Mouse (Mus musculus) MEL (cell line): Measurements from ENCODE around the gene Dennd2c. TPM values are rescaled to one million over a fixed set of nuclear protein-coding genes. Genes with fewer than 3 reads are reported as not detected.
A peak's percentile ranks its signal among the peaks of the same experiment; 100 is the strongest.

Experiments used
- DNase-seq: peaks from one replicate; pipeline ENCODE4 v3.0.0; 2011; ENCODE audit warnings: low read depth, low spot score
- H3K27ac ChIP-seq: 2 replicates; pipeline ENCODE4 v1.5.1; 2012; ENCODE audit warnings: low read depth, mild to moderate bottlenecking, control low read depth, low read length, moderate library complexity; ENCODE audit not compliant: control insufficient read depth
- H3K27me3 ChIP-seq, 2 experiments: fragments of 150-350 bp in 1 of 2; sonication (generic) in 1 of 2; 2 replicates each; pipeline ENCODE4 v1.6.1; 2012; ENCODE audit warnings: low read length in 2 of 2, mild to moderate bottlenecking in 2 of 2, improper control_type of control experiment in 1 of 2, moderate library complexity in 1 of 2; ENCODE audit not compliant: insufficient read depth in 2 of 2, control insufficient read depth in 1 of 2
- H3K36me3 ChIP-seq, 2 experiments: 2 replicates each; pipeline ENCODE4 v1.6.1; 2012 to 2014; ENCODE audit warnings: low read length in 2 of 2, improper control_type of control experiment in 1 of 2, inconsistent platforms in 1 of 2, mild to moderate bottlenecking in 1 of 2; ENCODE audit not compliant: insufficient read depth in 2 of 2, control insufficient read depth in 1 of 2
- H3K4me1 ChIP-seq, 2 experiments: fragments of 150-350 bp in 1 of 2; sonication (generic) in 1 of 2; 2 replicates each; pipeline ENCODE4 v1.6.1; 2012; ENCODE audit warnings: low read length in 2 of 2, improper control_type of control experiment in 1 of 2, mild to moderate bottlenecking in 1 of 2; ENCODE audit not compliant: insufficient read depth in 2 of 2, control insufficient read depth in 1 of 2
- H3K4me3 ChIP-seq, 2 experiments: fragments of 150-350 bp in 1 of 2; sonication (generic) in 1 of 2; 2 replicates each; pipeline ENCODE4 v1.5.1; 2012; ENCODE audit warnings: low read depth in 2 of 2, low read length in 2 of 2, mild to moderate bottlenecking in 2 of 2, moderate library complexity in 2 of 2, control low read depth in 1 of 2, improper control_type of control experiment in 1 of 2; ENCODE audit not compliant: control insufficient read depth in 1 of 2, insufficient read depth in 1 of 2
- H3K79me2 ChIP-seq: 2 replicates; pipeline ENCODE4 v1.6.1; 2012; ENCODE audit warnings: mild to moderate bottlenecking, low read length, moderate library complexity; ENCODE audit not compliant: control insufficient read depth, poor library complexity, insufficient read depth
- H3K9ac ChIP-seq: 2 replicates; pipeline ENCODE4 v1.6.1; 2012; ENCODE audit warnings: low read depth, mild to moderate bottlenecking, control low read depth, low read length, moderate library complexity; ENCODE audit not compliant: control insufficient read depth, poor library complexity, severe bottlenecking
- H3K9me3 ChIP-seq: fragments of 150-350 bp; sonication (generic); replicated peaks from 2 replicates; pipeline ENCODE4 v1.6.1; 2012; ENCODE audit warnings: mild to moderate bottlenecking, low read length, improper control_type of control experiment, moderate library complexity; ENCODE audit not compliant: insufficient read depth
- BHLHE40 ChIP-seq: IDR thresholded peaks from 2 replicates; pipeline ENCODE4 v1.6.1; 2012; ENCODE audit warnings: low read depth, mild to moderate bottlenecking, inconsistent platforms, low read length, improper control_type of control experiment, borderline replicate concordance
- CHD1 ChIP-seq: IDR thresholded peaks from 2 replicates; pipeline ENCODE4 v1.6.1; 2012; ENCODE audit warnings: low read depth, mild to moderate bottlenecking, inconsistent platforms, low read length, improper control_type of control experiment
- CHD2 ChIP-seq: IDR thresholded peaks from 2 replicates; pipeline ENCODE4 v1.6.1; 2011; ENCODE audit warnings: low read length, improper control_type of control experiment
- CTCF ChIP-seq, 3 experiments: IDR thresholded peaks in 2 of 3; conservative IDR thresholded peaks in 1 of 3; 2 replicates each; pipeline ENCODE4 v1.5.1; 2011 to 2012; ENCODE audit warnings: low read length in 3 of 3, low read depth in 2 of 3, mild to moderate bottlenecking in 2 of 3, improper control_type of control experiment in 1 of 3, inconsistent platforms in 1 of 3, mixed read lengths in 1 of 3, moderate library complexity in 1 of 3; ENCODE audit not compliant: control insufficient read depth in 1 of 3, insufficient read depth in 1 of 3, poor library complexity in 1 of 3, severe bottlenecking in 1 of 3
- E2F4 ChIP-seq: IDR thresholded peaks from 2 replicates; pipeline ENCODE4 v1.6.1; 2011; ENCODE audit warnings: low read depth, low read length, improper control_type of control experiment, borderline replicate concordance
- ELF1 ChIP-seq: IDR thresholded peaks from 2 replicates; pipeline ENCODE4 v1.6.1; 2014; ENCODE audit warnings: low read depth, mild to moderate bottlenecking, inconsistent platforms, low read length, improper control_type of control experiment, moderate library complexity
- GABPA ChIP-seq: IDR thresholded peaks from 2 replicates; pipeline ENCODE4 v1.6.1; 2012; ENCODE audit warnings: low read depth, mild to moderate bottlenecking, inconsistent platforms, low read length, improper control_type of control experiment, moderate library complexity
- GATA1 ChIP-seq: IDR thresholded peaks from 2 replicates; pipeline ENCODE4 v1.6.1; 2011; ENCODE audit warnings: low read depth, low read length, improper control_type of control experiment
- MAFK ChIP-seq: IDR thresholded peaks from 2 replicates; pipeline ENCODE4 v1.6.1; 2011; ENCODE audit warnings: low read depth, mild to moderate bottlenecking, low read length, improper control_type of control experiment, borderline replicate concordance
- MXI1 ChIP-seq: IDR thresholded peaks from 2 replicates; pipeline ENCODE4 v1.6.1; 2011; ENCODE audit warnings: mild to moderate bottlenecking, low read depth, low read length, improper control_type of control experiment
- MYB ChIP-seq: IDR thresholded peaks from 2 replicates; pipeline ENCODE4 v1.6.1; 2011; ENCODE audit warnings: mild to moderate bottlenecking, low read depth, low read length, improper control_type of control experiment
- MYC ChIP-seq: IDR thresholded peaks from 2 replicates; pipeline ENCODE4 v1.6.1; 2011; ENCODE audit warnings: low read depth, mild to moderate bottlenecking, low read length, improper control_type of control experiment, moderate library complexity
- NRF1 ChIP-seq: IDR thresholded peaks from 2 replicates; pipeline ENCODE4 v1.6.1; 2014; ENCODE audit warnings: low read depth, mild to moderate bottlenecking, inconsistent platforms, low read length, improper control_type of control experiment, moderate library complexity; ENCODE audit not compliant: poor library complexity, insufficient read depth, severe bottlenecking
- POLR2AphosphoS2 ChIP-seq: IDR thresholded peaks from 2 replicates; pipeline ENCODE4 v1.6.1; 2011; ENCODE audit warnings: low read length, improper control_type of control experiment
- POLR2AphosphoS5 ChIP-seq: IDR thresholded peaks from 2 replicates; pipeline ENCODE4 v1.6.1; 2012; ENCODE audit warnings: low read depth, borderline replicate concordance, mild to moderate bottlenecking, inconsistent platforms, low read length, moderate library complexity, mixed read lengths
- RAD21 ChIP-seq: IDR thresholded peaks from 2 replicates; pipeline ENCODE4 v1.6.1; 2011; ENCODE audit warnings: mild to moderate bottlenecking, low read depth, low read length, improper control_type of control experiment
- RCOR1 ChIP-seq: IDR thresholded peaks from 2 replicates; pipeline ENCODE4 v1.6.1; 2012; ENCODE audit warnings: low read depth, mild to moderate bottlenecking, inconsistent platforms, low read length, improper control_type of control experiment
- SIN3A ChIP-seq: IDR thresholded peaks from 2 replicates; pipeline ENCODE4 v1.6.1; 2012; ENCODE audit warnings: low read length, improper control_type of control experiment, inconsistent platforms
- SMC3 ChIP-seq: IDR thresholded peaks from 2 replicates; pipeline ENCODE4 v1.6.1; 2011; ENCODE audit warnings: low read depth, low read length, improper control_type of control experiment
- UBTF ChIP-seq: IDR thresholded peaks from 2 replicates; pipeline ENCODE4 v1.6.1; 2012; ENCODE audit warnings: low read depth, mild to moderate bottlenecking, inconsistent platforms, low read length, improper control_type of control experiment, moderate library complexity, borderline replicate concordance; ENCODE audit not compliant: insufficient read depth
- polyA plus RNA-seq, 2 experiments: library from polyadenylated mRNA; stranded (reverse) in 1 of 2; unstranded in 1 of 2; fragments of >175 nt in 1 of 2; fragments of >200 nt in 1 of 2; gene quantifications; 2 replicates each; pipeline versions ENCODE4 v1.2.1 to v1.2.4; 2012; ENCODE audit warnings: low replicate concordance in 2 of 2, low read depth in 1 of 2; ENCODE audit not compliant: insufficient read length in 2 of 2, insufficient read depth in 1 of 2, missing spikeins in 1 of 2
- total RNA-seq: library from RNA; depleted of rRNA; stranded (reverse); fragments of 300-350 nt; gene quantifications from 2 replicates; pipeline ENCODE4 v1.2.3, GENCODE M21; 2012

Dennd2c gene
- total and polyA plus RNA-seq, 3 experiments = 5.0 to 8.0 TPM; not detected in 1

DNA sequence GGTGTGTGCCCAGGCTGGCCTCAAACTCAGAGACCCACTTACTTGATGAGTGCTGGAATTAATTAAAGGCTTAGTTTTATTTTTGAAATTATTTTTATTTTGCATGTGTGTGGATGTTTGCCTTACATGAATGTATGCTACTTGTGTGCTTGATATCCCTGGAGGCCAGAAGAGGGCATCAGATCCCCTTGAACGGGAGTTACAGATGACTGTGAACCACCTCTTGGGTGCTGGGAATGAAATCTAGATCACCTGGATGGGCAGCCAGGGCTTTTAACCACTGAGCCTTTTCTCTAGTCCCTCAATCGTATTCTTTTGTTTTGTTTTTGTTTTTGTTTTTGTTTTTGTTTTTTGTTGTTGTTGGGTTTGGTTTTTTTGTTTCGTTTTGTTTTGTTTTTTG lies 23.7 kb downstream of the Dennd2c start:
- no peaks in the 10 kb centered on the region for H3K9me3 ChIP-seq
- peaks cover 9 to 19% of the 10 kb centered on the region in 2 experiments for H3K4me1 ChIP-seq
- no peaks in the 10 kb centered on the region for H3K79me2 ChIP-seq
- H3K27ac ChIP-seq = no peak overlapping the region
- H3K36me3 ChIP-seq = peaks cover 0 to 17% of the 10 kb centered on the region in 2 experiments; a peak in 2 of 4 replicates
- H3K9ac ChIP-seq = no peak overlapping the region
- no peaks in the 10 kb centered on the region for H3K27me3 ChIP-seq
- DNase-seq = peak; percentile 21
- H3K4me3 ChIP-seq = no peak overlapping the region
- TF ChIP-seq POLR2AphosphoS2 = no peak
- no peak for TF ChIP-seq E2F4
- peak in 2 of 3 experiments; percentile 17 to 33; a peak in 2 of 6 replicates for TF ChIP-seq CTCF (IDR thresholded peaks at IDR 0.05 in 2 of 3, conservative IDR thresholded peaks at IDR 0.05 in 1 of 3; ENCODE audit: control insufficient read depth in 1 of 3, insufficient read depth in 1 of 3, low read depth in 2 of 3, low read length in 3 of 3, poor library complexity in 1 of 3, severe bottlenecking in 1 of 3)
- TF ChIP-seq SIN3A = no peak
- TF ChIP-seq UBTF = no peak
- no peak for TF ChIP-seq POLR2AphosphoS5
- no peak for TF ChIP-seq MYB
- peak; percentile 26; the same call in 1 of the 2 replicates for TF ChIP-seq SMC3
- TF ChIP-seq RCOR1 = no peak
- peak; percentile 22 for TF ChIP-seq RAD21
- no peak for TF ChIP-seq CHD1

DNA sequence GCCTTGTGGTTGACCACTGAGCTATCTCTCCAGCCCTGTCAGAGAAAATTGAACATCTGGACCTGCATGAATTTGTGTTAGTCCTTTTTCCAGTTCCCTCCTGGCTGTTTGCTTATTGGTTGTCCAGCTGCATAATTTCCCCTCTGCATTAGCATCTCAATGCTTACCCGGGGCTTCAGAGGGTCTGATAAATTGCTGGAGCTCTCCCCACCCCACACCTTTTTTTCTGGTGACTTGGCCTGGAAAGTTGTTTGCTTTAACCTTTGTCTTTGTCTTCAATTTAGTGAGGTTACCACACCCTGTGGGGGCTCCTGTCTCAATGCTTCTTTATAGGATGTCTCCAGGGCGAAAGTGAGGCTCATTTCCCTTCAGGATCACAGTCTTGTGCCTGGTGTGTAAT lies 24.8 kb downstream of the Dennd2c start:
- peaks cover 0 to 17% of the 10 kb centered on the region in 2 experiments; a peak in 3 of 4 replicates for H3K36me3 ChIP-seq
- H3K4me1 ChIP-seq = peaks cover 9 to 19% of the 10 kb centered on the region in 2 experiments
- H3K27me3 ChIP-seq = no peaks in the 10 kb centered on the region
- no peak overlapping the region for H3K27ac ChIP-seq
- H3K4me3 ChIP-seq = no peak overlapping the region
- no peak for DNase-seq
- no peaks in the 10 kb centered on the region for H3K79me2 ChIP-seq
- H3K9ac ChIP-seq = no peak overlapping the region
- no peak for TF ChIP-seq NRF1
- TF ChIP-seq CHD2 = no peak
- TF ChIP-seq GATA1 = no peak
- TF ChIP-seq, all 39 proteins: peak for 0
- no peaks in the 10 kb centered on the region for H3K9me3 ChIP-seq

DNA sequence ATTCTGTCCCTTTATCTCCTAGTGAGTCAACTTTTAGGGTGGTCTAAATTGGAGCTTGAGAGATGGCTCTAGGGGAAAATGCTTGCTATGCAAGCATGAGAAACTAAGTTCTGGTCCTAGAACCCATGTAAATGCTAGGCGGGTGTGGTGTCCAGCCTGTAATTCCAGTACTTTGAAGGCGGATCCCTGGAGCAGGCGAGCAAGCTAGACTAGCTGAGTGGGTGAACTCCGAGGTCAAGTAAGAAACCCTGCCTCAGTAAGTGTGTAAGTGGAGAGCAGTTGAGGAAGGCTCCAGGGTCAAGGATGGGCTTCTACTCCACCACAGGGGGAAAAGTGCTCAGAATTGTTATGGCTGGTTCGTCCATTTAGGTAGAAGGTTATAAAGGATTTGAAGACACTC lies 25.3 kb downstream of the Dennd2c start:
- Histone ChIP-seq H3K27ac (no peak overlapping the region), H3K9me3 (no peaks in the 10 kb centered on the region), H3K9ac (no peak overlapping the region), H3K36me3 (peaks cover 0 to 17% of the 10 kb centered on the region in 2 experiments; a peak in 3 of 4 replicates), H3K79me2 (no peaks in the 10 kb centered on the region), H3K27me3 (no peaks in the 10 kb centered on the region), H3K4me3 (no peak overlapping the region), H3K4me1 (peaks cover 9 to 19% of the 10 kb centered on the region in 2 experiments)
- DNase-seq = no peak
- TF ChIP-seq RAD21 (no peak), MXI1 (no peak), NRF1 (no peak), ELF1 (no peak), GATA1 (no peak), MYC (no peak), MAFK (no peak), GABPA (no peak), BHLHE40 (no peak)
